Mouse (Mus musculus) macrophage (primary cell): ENCODE data around the gene Vill. TPM values are rescaled to one million over a fixed set of nuclear protein-coding genes. Genes with fewer than 3 reads are reported as not detected.

Experiments
- H3K27ac ChIP-seq: fragments of 350-480 bp; formaldehyde crosslinking; 2 replicates; pipeline ENCODE4 v1.9.0; 2021
- H3K36me3 ChIP-seq: fragments of 350-480 bp; formaldehyde crosslinking; 2 replicates; pipeline ENCODE4 v1.9.0; 2021; ENCODE audit errors: inconsistent target
- H3K4me3 ChIP-seq: fragments of 350-480 bp; formaldehyde crosslinking; 2 replicates; pipeline ENCODE4 v1.9.0; 2021; ENCODE audit errors: inconsistent target
- H3K79me2 ChIP-seq: fragments of 350-480 bp; formaldehyde crosslinking; 2 replicates; pipeline ENCODE4 v1.9.0; 2021; ENCODE audit errors: inconsistent target
- WGBS: methylation state at CpG from one replicate; pipeline ENCODE4 v1.1.7; 2026; ENCODE audit warnings: inconsistent platforms; ENCODE audit not compliant: missing documents; 5-methylcytosine and 5-hydroxymethylcytosine counted together
- polyA plus RNA-seq: library from polyadenylated mRNA; stranded (reverse); fragments of 250-400 nt; gene quantifications from 3 replicates; pipeline ENCODE4 v1.2.4, GENCODE M21; 2018; ENCODE audit warnings: inconsistent platforms

Vill gene
- polyA plus RNA-seq, 1 experiment from 2014 or later, result 25.2 TPM

DNA sequence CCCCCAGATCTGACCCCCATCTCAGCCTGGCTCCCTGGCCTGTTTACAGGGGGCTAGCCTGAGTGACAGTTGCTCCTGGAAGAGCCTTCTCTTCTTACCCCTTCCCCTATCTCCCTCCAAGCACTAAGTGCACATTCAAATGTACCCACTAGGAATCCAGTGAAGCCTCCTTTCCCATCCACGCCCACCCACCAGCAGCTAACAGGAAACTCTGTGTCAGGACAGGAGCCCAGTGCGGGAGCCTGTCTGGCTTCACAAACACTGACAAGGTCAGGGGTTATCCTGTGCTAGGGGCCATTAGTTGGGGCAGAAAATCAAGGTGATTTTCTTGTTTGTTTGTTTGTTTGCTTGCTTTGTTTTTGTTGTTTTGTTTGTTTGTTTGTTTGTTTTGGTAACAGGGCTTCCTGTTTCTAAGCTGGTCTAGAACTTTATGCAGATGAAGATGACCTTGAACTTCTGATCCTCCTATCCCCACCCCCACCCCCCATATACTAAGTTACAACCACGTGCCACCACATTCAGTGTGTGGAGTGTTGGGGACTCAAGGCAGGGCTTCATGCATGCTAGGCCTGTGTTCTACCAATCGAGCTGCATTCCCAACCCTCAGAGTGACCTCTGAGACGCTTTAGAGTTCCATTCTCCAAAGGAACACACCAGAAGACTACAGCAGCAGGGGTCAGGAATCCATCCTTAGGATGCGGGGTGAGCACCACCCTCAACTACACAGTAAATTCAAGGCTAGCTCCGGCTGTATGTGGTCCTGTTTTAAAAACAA lies 30.3 kb downstream of the Vill start:
- Histone ChIP-seq H3K4me3 (no peak overlapping the region), H3K79me2 (no peaks in the 10 kb centered on the region), H3K36me3 (no peaks in the 10 kb centered on the region), H3K27ac (no peak overlapping the region)
- 89% methylated on average over 7 of the region's 7 CpGs for WGBS

DNA sequence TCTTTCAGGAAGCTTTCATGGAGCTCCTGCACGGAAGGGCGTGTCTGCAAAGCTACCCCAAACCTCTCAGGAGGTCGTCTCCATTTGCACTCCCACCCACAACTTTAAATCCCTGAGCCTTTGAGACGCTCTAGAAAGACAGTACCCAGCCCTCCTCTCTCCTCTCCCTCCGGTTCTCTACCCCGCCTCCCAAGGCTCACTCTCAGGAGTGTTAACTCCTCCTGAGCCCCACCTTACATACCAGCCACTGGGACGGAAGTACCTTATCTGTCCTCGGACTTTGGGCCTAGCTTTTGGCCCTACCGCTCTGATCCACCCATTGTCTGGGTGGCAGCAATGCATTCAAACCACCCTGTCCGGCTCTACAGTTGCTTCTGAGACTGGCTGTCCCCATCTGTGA lies 31.4 kb downstream of the Vill start:
- WGBS, result 93% methylated on average over 10 of the region's 10 CpGs
- Histone ChIP-seq H3K36me3 (no peaks in the 10 kb centered on the region), H3K27ac (no peak overlapping the region), H3K4me3 (no peak overlapping the region), H3K79me2 (no peaks in the 10 kb centered on the region)

DNA sequence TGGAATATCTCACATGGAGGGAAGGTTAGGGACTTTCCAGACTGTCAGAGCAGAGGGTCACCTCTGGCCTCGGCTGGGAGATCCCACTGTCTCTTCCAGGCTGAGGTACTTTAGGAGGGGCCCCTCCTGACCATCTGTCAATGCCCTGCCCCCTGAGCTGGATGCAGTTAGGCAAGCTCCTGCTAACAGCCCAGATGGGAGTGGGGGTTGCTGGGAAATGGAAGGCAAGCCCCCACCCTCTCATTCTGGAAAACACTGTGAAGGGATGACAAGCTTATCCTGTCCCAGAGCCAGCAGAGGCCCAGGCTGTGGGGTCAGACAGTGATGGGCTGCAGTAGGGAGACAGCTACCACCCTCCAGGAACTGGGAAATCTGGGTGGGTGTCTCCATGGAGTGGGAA lies 33.9 kb downstream of the Vill start:
- H3K79me2 ChIP-seq, result no peaks in the 10 kb centered on the region
- no peak overlapping the region for H3K27ac ChIP-seq
- H3K36me3 ChIP-seq, result no peaks in the 10 kb centered on the region
- WGBS, result 83% methylated on average over 1 of the region's 1 CpGs
- H3K4me3 ChIP-seq, result no peak overlapping the region

DNA sequence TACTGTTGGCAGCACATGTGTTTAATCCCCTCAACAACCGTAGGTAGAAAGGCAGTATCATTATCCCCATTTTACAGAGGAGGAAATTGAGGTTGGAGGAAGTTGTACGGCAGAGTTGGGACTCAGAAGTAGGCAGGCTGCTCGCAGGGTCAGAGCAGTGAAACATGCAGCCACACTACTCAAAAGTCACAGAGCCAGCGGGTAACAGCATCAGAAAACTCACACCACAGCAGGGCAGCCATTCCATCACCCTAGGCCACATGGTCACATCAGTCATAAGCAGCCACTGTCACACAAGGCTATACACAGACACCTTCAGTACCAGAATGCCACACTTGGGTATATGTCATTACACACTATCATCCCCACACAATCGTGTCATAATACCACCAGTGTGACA lies 34.7 kb downstream of the Vill start:
- Histone ChIP-seq H3K27ac (no peak overlapping the region), H3K36me3 (no peaks in the 10 kb centered on the region), H3K79me2 (no peaks in the 10 kb centered on the region), H3K4me3 (no peak overlapping the region)
- WGBS, result 78% methylated on average over 5 of the region's 5 CpGs

DNA sequence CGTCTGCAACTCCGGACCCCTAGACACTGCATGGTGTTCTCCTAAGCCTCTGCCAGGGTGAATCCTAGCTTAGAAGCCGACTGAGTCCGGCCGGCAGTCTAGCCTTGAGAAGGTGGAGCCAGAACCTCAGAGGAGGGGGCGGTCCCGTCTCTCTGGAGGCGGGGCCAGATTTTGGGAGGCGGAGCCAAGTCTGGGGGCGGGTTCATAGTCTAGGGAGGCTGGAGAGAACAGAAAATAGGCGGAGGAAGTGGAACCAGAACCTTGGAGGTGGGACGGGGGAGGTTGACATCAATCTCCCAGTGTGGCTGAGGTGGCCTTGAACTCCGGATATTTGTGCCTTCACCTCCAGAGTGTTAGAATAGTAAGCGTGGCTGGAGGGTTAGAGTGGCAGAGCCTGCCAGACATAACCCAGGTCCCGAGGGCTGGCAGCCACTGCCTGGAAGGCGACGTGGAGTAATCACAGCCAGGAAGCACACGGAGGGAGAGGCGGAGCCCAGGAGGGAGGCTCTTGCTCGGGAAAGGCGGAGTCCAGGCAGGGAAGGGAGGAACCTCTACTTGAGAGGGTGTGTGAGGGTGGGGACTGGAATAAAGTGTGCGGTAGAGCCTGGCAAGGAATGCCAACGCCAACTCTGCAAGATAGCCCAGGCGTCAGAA lies 35.7 kb downstream of the Vill start:
- Histone ChIP-seq H3K4me3 (peak overlapping the region; percentile 39), H3K79me2 (no peaks in the 10 kb centered on the region), H3K27ac (peak overlapping the region; percentile 40), H3K36me3 (no peaks in the 10 kb centered on the region)
- whole genome bisulfite sequencing, result 1% methylated on average over 24 of the region's 24 CpGs

DNA sequence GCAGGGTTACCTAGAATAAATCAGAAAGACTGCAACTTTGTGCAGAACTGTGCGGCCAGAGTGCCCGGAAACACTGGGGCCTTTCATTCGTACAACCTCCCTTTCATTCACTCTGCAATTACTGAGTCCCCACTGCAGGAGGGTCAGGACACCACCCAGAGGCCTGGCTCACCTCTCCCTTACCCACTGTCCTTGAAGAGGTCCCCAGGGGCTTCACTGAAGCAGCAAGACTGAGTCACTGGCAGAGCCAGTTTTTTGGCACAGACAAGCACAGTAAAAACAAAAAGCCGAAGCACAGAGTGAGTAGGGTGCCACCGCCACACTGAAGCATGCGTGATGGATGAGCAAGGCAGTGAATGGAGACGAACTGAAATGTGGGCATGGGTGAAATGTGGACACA lies 36.9 kb downstream of the Vill start:
- no peaks in the 10 kb centered on the region for H3K36me3 ChIP-seq
- H3K27ac ChIP-seq, result no peak overlapping the region
- no peaks in the 10 kb centered on the region for H3K79me2 ChIP-seq
- H3K4me3 ChIP-seq, result no peak overlapping the region
- 94% methylated on average over 7 of the region's 7 CpGs for WGBS

DNA sequence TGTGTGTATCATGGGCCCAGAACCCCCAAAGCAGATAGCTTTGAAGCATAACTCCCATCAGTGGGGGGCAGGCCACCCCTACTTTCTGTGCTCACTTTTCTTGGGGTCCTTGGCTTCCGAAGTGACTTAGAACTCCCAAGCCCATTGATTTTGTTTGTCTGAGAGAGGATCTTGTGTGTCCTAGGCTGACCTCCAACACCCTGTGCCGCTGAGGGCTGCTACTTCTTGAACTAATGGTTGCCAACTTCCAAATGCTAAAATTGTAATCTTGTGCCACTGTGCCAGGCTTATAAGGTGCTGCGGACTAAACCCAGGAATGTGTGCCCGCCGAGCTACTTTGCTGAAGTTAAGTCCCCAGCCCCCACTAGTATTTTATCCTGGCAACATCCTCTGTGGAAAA lies 37.9 kb downstream of the Vill start:
- no peak overlapping the region for H3K27ac ChIP-seq
- no peaks in the 10 kb centered on the region for H3K79me2 ChIP-seq
- no peak overlapping the region for H3K4me3 ChIP-seq
- WGBS, result 97% methylated on average over 5 of the region's 5 CpGs
- H3K36me3 ChIP-seq, result no peaks in the 10 kb centered on the region

DNA sequence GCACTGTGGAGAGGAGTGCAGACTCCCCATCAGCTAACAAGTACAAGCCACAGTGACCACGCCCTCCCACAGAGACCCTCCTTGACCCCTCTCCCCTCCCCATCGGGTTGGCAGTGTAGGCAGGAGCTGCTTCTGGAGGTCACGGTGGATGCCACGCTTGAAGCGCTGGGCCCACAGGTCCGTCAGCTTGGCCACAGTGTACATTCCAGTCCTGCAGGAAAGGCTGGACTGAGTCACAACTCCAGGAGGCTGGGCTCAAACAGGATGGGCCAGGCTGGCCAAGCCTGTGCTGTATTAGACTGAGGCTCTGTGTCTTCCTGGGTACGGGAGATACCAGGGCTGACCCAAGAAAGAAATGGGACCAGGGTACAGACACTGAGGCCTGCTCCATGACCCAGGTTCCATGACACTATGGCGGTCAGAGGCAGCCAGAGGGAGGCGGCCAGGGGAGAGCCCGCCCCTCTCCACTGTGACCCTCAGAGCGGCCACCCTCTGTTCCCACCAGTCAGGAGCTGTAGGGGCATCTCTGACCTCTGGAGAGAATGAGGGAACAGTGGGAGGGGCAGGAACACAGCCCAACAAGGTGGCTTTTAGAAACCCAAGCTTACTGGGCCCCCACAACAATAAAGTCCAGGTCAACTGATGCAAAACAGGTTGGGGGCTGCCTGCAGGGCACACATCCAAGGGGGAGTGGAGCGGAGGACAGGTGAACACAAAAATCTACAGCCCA lies 39.2 kb downstream of the Vill start:
- WGBS, result 89% methylated on average over 8 of the region's 12 CpGs
- Histone ChIP-seq H3K79me2 (no peaks in the 10 kb centered on the region), H3K27ac (no peak overlapping the region), H3K36me3 (no peaks in the 10 kb centered on the region), H3K4me3 (no peak overlapping the region)

DNA sequence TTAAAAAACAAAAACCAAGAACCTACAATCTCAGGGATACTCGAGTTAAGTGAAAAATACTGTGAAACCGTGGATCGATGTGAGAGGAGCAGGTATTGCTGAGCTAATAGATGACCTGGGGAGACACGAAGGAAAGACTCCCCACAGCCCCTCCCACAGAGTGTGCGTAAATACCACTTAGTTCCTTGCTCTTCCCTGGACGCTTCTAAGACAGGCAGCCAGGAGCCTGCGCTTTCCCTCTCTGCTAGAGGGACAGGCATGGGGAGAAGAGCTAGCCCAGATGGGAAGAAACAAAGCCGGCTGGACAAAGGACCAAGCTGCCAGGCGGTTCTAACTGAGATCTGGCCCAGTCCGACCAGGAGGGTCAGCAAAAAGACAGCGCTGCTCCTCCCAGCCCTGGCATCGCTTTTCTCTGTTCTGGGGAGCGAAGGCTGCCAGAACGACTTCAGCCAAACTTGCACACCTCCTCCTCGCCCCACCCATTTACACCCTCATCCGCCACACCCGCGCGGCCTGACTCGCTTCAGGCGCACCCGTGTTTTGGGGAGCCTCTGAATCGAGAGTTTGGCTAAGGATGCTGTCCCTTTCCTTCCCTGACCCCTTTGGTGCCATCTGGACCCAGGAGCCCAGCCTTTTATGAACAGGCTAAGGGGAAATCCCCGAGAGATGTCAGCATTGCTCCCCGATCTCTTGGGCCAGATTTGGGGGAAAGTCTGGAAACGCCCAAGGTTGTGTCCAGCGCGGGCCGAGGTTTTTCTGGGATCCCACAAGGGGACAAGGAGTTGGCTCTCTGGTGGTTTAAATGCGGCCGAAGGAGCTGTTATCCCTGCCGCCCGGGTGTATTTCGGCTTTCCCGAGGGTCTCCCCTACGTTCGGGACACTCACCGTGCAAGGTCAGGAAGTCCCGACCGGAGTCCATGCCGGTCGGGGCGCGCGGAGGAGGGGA lies 40.2 kb downstream of the Vill start:
- H3K79me2 ChIP-seq, result no peaks in the 10 kb centered on the region
- H3K4me3 ChIP-seq, result peak overlapping the region; percentile 17
- no peak overlapping the region for H3K27ac ChIP-seq
- WGBS, result 6% methylated on average over 45 of the region's 45 CpGs
- no peaks in the 10 kb centered on the region for H3K36me3 ChIP-seq

DNA sequence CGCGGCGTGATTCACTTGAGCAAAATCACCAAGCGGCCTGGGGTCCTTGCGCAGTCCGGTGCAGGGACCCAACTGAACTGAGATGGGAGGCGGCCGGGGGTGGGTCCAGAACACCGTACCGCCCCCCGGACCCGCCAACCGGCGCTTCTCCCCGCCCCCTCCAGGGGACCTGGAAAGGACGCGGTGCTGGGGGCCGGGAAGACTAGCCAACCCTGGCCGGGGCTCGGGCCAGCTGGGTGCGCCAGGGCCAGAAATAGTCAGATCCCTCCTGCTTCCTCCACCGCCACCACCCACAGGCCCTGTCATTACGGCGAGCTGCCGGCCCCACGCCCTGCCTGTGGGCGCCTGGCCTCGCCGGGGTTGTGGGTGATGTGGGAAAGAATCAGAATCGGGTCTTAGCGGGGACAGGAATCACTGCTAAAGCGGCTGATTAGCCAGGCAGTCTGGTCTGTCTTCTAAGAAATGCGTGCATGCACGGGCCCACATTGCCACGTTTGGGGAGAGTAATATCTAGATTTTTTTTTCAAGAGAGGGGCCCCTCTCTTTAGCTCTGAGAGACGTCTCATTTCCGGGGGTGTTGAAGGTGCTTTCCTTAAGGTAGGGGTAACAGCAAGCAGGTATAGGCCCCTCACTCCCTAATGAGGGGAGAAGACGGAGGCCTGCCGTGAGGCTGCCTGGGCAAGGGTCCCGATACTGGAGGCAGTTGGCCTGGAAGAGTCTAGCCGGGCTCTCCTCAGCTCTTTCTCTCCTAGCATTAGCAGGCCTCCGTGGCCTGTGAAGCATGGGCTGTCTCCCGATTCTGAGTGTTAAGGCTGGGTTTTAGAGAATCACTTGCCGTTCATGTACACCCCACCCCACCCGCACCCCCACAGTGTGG lies 41.1 kb downstream of the Vill start, which contains the start of gene Plcd1:
TSS of gene Plcd1 (minus strand) at position 84 of the 877 bp plus-strand sequence.
- no peak within 1 kb of the TSS for H3K27ac ChIP-seq
- H3K36me3 ChIP-seq, result no peaks in the 10 kb centered on the region
- peak within 1 kb of the TSS; percentile 17 for H3K4me3 ChIP-seq
- H3K79me2 ChIP-seq, result no peaks in the 10 kb centered on the region
- 15% methylated on average over 45 of the region's 45 CpGs for WGBS

DNA sequence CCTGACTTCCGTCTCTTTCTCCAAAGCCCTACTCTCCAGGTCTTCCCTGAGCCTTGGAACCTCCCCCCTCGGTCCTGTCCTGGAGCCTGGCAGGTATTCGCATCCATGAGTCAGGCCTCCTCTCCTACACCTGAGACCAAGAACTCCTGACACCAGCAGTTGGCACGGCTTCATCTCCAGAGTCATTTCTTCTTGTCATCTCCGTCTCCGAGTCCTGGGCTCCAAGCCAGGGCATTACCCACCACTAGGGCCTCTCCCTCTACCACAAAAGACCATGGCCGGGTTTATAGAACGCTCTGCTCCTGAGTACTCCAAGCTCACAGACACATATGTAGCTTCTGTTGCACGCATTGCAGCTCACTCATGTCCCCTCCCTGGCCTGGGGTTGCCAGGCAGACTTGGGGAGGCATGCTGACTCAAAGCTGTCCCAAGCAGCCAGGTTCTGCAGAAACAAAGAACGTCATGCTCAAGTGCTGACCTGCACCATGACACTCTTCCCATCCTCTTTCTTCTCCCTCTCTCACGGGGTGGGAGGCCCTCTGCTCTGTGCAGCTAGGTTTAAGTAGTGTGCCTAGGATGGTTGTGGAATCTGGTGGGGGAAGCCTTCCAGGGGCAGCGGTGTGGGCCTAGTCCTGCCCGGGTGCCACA lies 42.0 kb downstream of the Vill start:
- no peaks in the 10 kb centered on the region for H3K36me3 ChIP-seq
- no peak overlapping the region for H3K27ac ChIP-seq
- no peak overlapping the region for H3K4me3 ChIP-seq
- 76% methylated on average over 13 of the region's 13 CpGs for WGBS
- H3K79me2 ChIP-seq, result no peaks in the 10 kb centered on the region

DNA sequence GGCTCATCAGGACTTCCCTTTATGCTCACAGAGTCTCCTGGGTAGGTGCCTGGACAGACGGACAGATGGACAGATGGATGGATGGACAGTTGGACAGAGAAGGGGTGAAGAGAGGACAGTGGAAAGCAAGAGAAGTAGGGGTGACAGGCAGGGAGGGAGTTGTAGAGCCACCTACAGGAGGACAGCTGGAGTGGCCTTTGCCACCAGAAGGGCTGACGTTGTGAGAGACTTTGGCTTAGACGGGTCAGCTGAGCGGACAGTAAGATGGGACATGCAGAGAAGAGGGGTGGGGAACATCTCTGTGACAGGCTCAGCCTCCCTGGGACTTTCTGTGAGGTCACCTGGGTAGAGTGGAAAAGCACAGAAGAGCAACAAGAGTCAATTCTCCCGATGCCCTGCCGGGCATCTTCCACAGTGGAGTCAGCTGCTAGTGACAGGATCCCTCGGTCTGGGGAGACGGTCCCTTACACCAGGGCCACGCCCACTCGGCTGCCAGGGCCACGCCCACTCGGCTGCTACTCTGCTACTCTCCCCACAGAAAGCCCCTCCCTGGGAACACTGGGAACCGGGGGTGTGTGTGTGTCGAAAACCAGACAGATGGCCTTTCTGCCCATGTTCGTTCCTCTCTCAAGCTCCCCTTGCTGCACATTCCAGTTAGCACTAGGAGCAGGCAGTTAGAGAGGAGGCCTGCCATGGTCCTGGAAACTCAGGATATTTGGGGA lies 47.8 kb downstream of the Vill start:
- Histone ChIP-seq H3K36me3 (no peaks in the 10 kb centered on the region), H3K27ac (no peak overlapping the region), H3K4me3 (no peak overlapping the region), H3K79me2 (no peaks in the 10 kb centered on the region)
- WGBS, result 29% methylated on average over 15 of the region's 15 CpGs
